Mouse (Mus musculus) neutrophil, adult 5-6 weeks (primary cell): ENCODE data around the gene Arx. TPM values are rescaled to one million over a fixed set of nuclear protein-coding genes. Genes with fewer than 3 reads are reported as not detected.

Source experiments
- ATAC-seq: fragments of 151-379, 151-347 bp; 2 replicates; pipeline ENCODE4 v1.8.0; 2017; ENCODE audit warnings: mild to moderate bottlenecking, moderate TSS enrichment; ENCODE audit not compliant: insufficient number of reproducible peaks, poor library complexity, low FRiP score, severe bottlenecking; ENCODE audit errors: extremely low read depth
- total RNA-seq: library from RNA; stranded (forward); fragments of 200-1000 nt; gene quantifications from 2 replicates; pipeline ENCODE4 v1.2.3, GENCODE M21; 2017

The Arx gene
- total RNA-seq, 1 experiment from 2014 or later = not detected

GRCm38 (mm10) chrX:93317577-93317976, 31.3 kb downstream of the Arx start:
- ATAC-seq = no peak

- no peak for ATAC-seq
Measured at GRCm38 (mm10) chrX:93319979-93320378, 33.7 kb downstream of the Arx start.

DNA sequence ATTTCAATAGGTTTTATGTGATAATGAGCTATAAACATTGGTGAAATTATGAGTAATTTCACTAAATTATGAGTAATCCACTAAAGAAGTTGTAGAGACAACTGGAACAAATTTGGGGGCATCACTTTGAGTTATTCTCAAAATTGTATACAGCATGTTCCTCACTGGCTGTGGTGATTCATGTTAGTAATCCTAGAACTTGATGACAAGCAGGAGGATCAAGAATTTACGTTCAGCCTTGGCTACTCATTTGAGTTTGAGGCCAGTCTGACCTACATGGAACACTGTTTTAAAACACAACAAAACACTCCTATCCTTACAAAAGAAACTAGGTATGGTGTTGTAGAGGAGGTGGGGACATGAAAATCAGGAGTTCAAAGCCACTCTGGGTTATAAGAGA, 35.1 kb downstream of the Arx start:
- no peak for ATAC-seq
